ENCODE assay signal across 16 mouse cellular contexts in genomic region chr17:35981776-35982175, GRCm38 (mm10). TPM values are rescaled to one million over a fixed set of nuclear protein-coding genes. Genes with fewer than 3 reads are reported as not detected.
A peak's percentile ranks its signal among the peaks of the same experiment; 100 is the strongest.
DNase-seq lines count a peak whose midpoint lies in the region; ATAC-seq lines count a peak whose summit lies in the region.
"Had no signal": no experiment of that assay in that cellular context is flagged by ENCODE, and none has a peak within 500 bp of the region (broad histone marks: within the 10 kb centered on the region; RNA-seq: fewer than 3 reads in every experiment).

No protein-coding gene starts in this region.

- no peak overlapping the region for H3K27ac ChIP-seq in heart, embryonic 13.5 days (replicated peaks)
- no peak overlapping the region for H3K27ac ChIP-seq in limb, embryonic 13.5 days

- peak overlapping the region; percentile 99; the same call in 1 of the 2 replicates for H3K4me3 ChIP-seq in heart, embryonic 13.5 days
- H3K4me3 ChIP-seq in megakaryocyte, embryonic 14.5 days (replicated peaks): peak overlapping the region; percentile 60
- 0 out of 2 replicates have a peak overlapping the region, but pooled peaks have one; percentile 5 for H3K4me3 ChIP-seq in limb, embryonic 13.5 days

- 88% methylated on average over 9 of the region's 9 CpGs for WGBS in heart, embryonic 13.5 days
- 91% methylated on average over 9 of the region's 9 CpGs for WGBS in limb, embryonic 13.5 days

- no peak for DNase-seq in heart, postnatal 14 days
- DNase-seq in ES-CJ7 (ENCODE audit: low read depth, low spot score): peak; percentile 82
- DNase-seq in thymus, adult 18-20 months: no peak
- DNase-seq in kidney, adult 11 months: no peak
- DNase-seq: cerebellum, postnatal 10 days; kidney, adult 18-20 months; liver, postnatal 0 days; lung, postnatal 14 days; thymus, postnatal 4 days had no signal

- peaks cover 61% of the 10 kb centered on the region for H3K36me3 ChIP-seq in heart, embryonic 13.5 days
- H3K36me3 ChIP-seq in megakaryocyte, embryonic 14.5 days (replicated peaks; ENCODE audit: low read length): peaks cover 57% of the 10 kb centered on the region
- peaks cover 53% of the 10 kb centered on the region for H3K36me3 ChIP-seq in limb, embryonic 13.5 days

- H3K4me1 ChIP-seq in heart, embryonic 13.5 days: peaks cover 21% of the 10 kb centered on the region
- H3K4me1 ChIP-seq in megakaryocyte, embryonic 14.5 days: peaks cover 29% of the 10 kb centered on the region
- peaks cover 19% of the 10 kb centered on the region for H3K4me1 ChIP-seq in limb, embryonic 13.5 days

- no peaks in the 10 kb centered on the region for H3K9me3 ChIP-seq in heart, embryonic 13.5 days
- H3K9me3 ChIP-seq in megakaryocyte, embryonic 14.5 days: no peaks in the 10 kb centered on the region
- no peaks in the 10 kb centered on the region for H3K9me3 ChIP-seq in limb, embryonic 13.5 days
- H3K9me3 ChIP-seq: heart, embryonic 12.5 days had no signal

- H3K9ac ChIP-seq in heart, embryonic 13.5 days: peak overlapping the region; percentile 94; the same call in 1 of the 2 replicates
- no peak overlapping the region for H3K9ac ChIP-seq in limb, embryonic 13.5 days

- intact Hi-C loops in heart, postnatal 14 days (cut with DNase I): no loop called here

- no peak overlapping the region for H3K4me2 ChIP-seq in heart, embryonic 13.5 days
- peak overlapping the region; percentile 89; the same call in 1 of the 2 replicates for H3K4me2 ChIP-seq in limb, embryonic 13.5 days (replicated peaks)

- no peak for ATAC-seq in heart, embryonic 13.5 days (ENCODE audit: extremely low read depth, insufficient number of reproducible peaks, low FRiP score, low TSS enrichment)
- ATAC-seq in megakaryocyte, adult 5-6 weeks (ENCODE audit: poor library complexity, severe bottlenecking): no peak
- no peak for ATAC-seq in limb, embryonic 13.5 days (ENCODE audit: low FRiP score, low read depth)
- ATAC-seq: forebrain, embryonic 16.5 days; liver, postnatal 0 days; midbrain, embryonic 16.5 days had no signal

- H3K27me3 ChIP-seq in heart, embryonic 13.5 days (replicated peaks): no peaks in the 10 kb centered on the region
- no peaks in the 10 kb centered on the region for H3K27me3 ChIP-seq in megakaryocyte, embryonic 14.5 days (replicated peaks)
- no peaks in the 10 kb centered on the region for H3K27me3 ChIP-seq in limb, embryonic 13.5 days
- H3K27me3 ChIP-seq: heart, embryonic 12.5 days had no signal

RNA-seq across cellular contexts. Expression of gene Prr3, which starts 1.7 kb away (rescaled TPM):
- 17.6 and 18.1 TPM in 2 replicates for polyA plus RNA-seq in heart, embryonic 13.5 days (2015; fragmentation: Nextera tagmentation; extraction: Ambion mirVana)
- total RNA-seq in heart, postnatal 14 days (2021): 1 to 10 TPM; 4.6 to 4.7 TPM
- 11.4 and 13.7 TPM in 2 replicates for polyA plus RNA-seq in megakaryocyte, embryonic 14.5 days (2012; ENCODE audit: insufficient read depth, low replicate concordance)
- total RNA-seq in megakaryocyte, adult 5-6 weeks (2015): 7.5 and 8.9 TPM in 2 replicates
- 2.8 and 8.5 TPM in 2 replicates for total RNA-seq in megakaryocyte, adult 5-6 weeks (2017)
- polyA plus RNA-seq in limb, embryonic 13.5 days (2015; fragmentation: Nextera tagmentation; extraction: Ambion mirVana): 44.4 and 46.4 TPM in 2 replicates

RNA-seq across cellular contexts. Expression of gene Gnl1, which starts 2.1 kb away (rescaled TPM):
- 38.9 and 40.3 TPM in 2 replicates for polyA plus RNA-seq in heart, embryonic 13.5 days (2015; fragmentation: Nextera tagmentation; extraction: Ambion mirVana)
- 10 to 100 TPM; 23.0 to 26.1 TPM for total RNA-seq in heart, postnatal 14 days (2021)
- 63.9 and 75.7 TPM in 2 replicates for polyA plus RNA-seq in megakaryocyte, embryonic 14.5 days (2012; ENCODE audit: insufficient read depth, low replicate concordance)
- 5.0 and 6.4 TPM in 2 replicates for total RNA-seq in megakaryocyte, adult 5-6 weeks (2015)
- total RNA-seq in megakaryocyte, adult 5-6 weeks (2017): 11.3 and 13.9 TPM in 2 replicates
- 60.8 and 65.1 TPM in 2 replicates for polyA plus RNA-seq in limb, embryonic 13.5 days (2015; fragmentation: Nextera tagmentation; extraction: Ambion mirVana)

RNA-seq across cellular contexts. Expression of gene Abcf1, which starts 12.2 kb away (rescaled TPM):
- 64.6 and 67.6 TPM in 2 replicates for polyA plus RNA-seq in heart, embryonic 13.5 days (2015; fragmentation: Nextera tagmentation; extraction: Ambion mirVana)
- 10 to 100 TPM; 65.2 TPM for total RNA-seq in heart, postnatal 14 days (2021)
- 86.0 and 161 TPM in 2 replicates for polyA plus RNA-seq in megakaryocyte, embryonic 14.5 days (2012; ENCODE audit: insufficient read depth, low replicate concordance)
- 31.8 and 32.7 TPM in 2 replicates for total RNA-seq in megakaryocyte, adult 5-6 weeks (2015)
- total RNA-seq in megakaryocyte, adult 5-6 weeks (2017): 101 and 128 TPM in 2 replicates
- polyA plus RNA-seq in limb, embryonic 13.5 days (2015; fragmentation: Nextera tagmentation; extraction: Ambion mirVana): 104 and 109 TPM in 2 replicates

RNA-seq across cellular contexts. Expression of gene H2-T24, which starts 38.6 kb away (rescaled TPM):
- polyA plus RNA-seq in heart, embryonic 13.5 days (2015; fragmentation: Nextera tagmentation; extraction: Ambion mirVana): 2.4 and 2.8 TPM in 2 replicates
- total RNA-seq in heart, postnatal 14 days (2021): 1 to 10 TPM; 4.7 to 6.0 TPM
- polyA plus RNA-seq in megakaryocyte, embryonic 14.5 days (2012; ENCODE audit: insufficient read depth, low replicate concordance): 3.9 TPM in 1 of 2 replicates, not detected in the other
- total RNA-seq in megakaryocyte, adult 5-6 weeks (2015): 19.5 and 20.8 TPM in 2 replicates
- total RNA-seq in megakaryocyte, adult 5-6 weeks (2017): 85.4 and 88.2 TPM in 2 replicates
- polyA plus RNA-seq in limb, embryonic 13.5 days (2015; fragmentation: Nextera tagmentation; extraction: Ambion mirVana): 3.4 and 4.1 TPM in 2 replicates

RNA-seq across cellular contexts. Expression of gene H2-T23, which starts 50.9 kb away (rescaled TPM):
- polyA plus RNA-seq in heart, embryonic 13.5 days (2015; fragmentation: Nextera tagmentation; extraction: Ambion mirVana): 4.8 and 5.0 TPM in 2 replicates
- 10 to 100 TPM; 23.2 to 24.0 TPM for total RNA-seq in heart, postnatal 14 days (2021)
- 13.8 and 44.0 TPM in 2 replicates for polyA plus RNA-seq in megakaryocyte, embryonic 14.5 days (2012; ENCODE audit: insufficient read depth, low replicate concordance)
- 211 and 216 TPM in 2 replicates for total RNA-seq in megakaryocyte, adult 5-6 weeks (2015)
- total RNA-seq in megakaryocyte, adult 5-6 weeks (2017): 185 and 224 TPM in 2 replicates
- polyA plus RNA-seq in limb, embryonic 13.5 days (2015; fragmentation: Nextera tagmentation; extraction: Ambion mirVana): 7.3 TPM in 2 replicates

Comparison
In these comparisons a context has a peak if more than half of its experiments do, and no peak if none do; other contexts are left out.
1. H3K4me3 ChIP-seq: peak in every context shown above with its lines; median percentile 99 in heart, embryonic 13.5 days; 60 in megakaryocyte, embryonic 14.5 days; 5 in limb, embryonic 13.5 days.